Mouse (Mus musculus) small intestine, adult 2 months (tissue): ENCODE measurements around the gene Cir1. TPM values are rescaled to one million over a fixed set of nuclear protein-coding genes. Genes with fewer than 3 reads are reported as not detected.

Source experiments
- H3K27ac ChIP-seq: fragments of 200-500 bp; 2 replicates; pipeline ENCODE4 v1.5.1; 2012; ENCODE audit warnings: low read depth, low read length, control low read depth, inconsistent platforms; ENCODE audit not compliant: insufficient read depth
- H3K27me3 ChIP-seq: fragments of 200-500 bp; 2 replicates; pipeline ENCODE4 v1.6.1; 2012; ENCODE audit warnings: mild to moderate bottlenecking, moderate library complexity, low read length, inconsistent platforms; ENCODE audit not compliant: control insufficient read depth, insufficient read depth
- H3K36me3 ChIP-seq: fragments of 200-500 bp; 2 replicates; pipeline ENCODE4 v1.6.1; 2012; ENCODE audit warnings: mild to moderate bottlenecking, low read length, control low read depth, inconsistent platforms; ENCODE audit not compliant: control insufficient read depth, insufficient read depth
- H3K4me1 ChIP-seq: fragments of 200-500 bp; 2 replicates; pipeline ENCODE4 v1.6.1; 2012; ENCODE audit warnings: low read length, inconsistent platforms, mixed read lengths; ENCODE audit not compliant: control insufficient read depth, insufficient read depth, insufficient read length
- H3K4me3 ChIP-seq: fragments of 200-500 bp; 2 replicates; pipeline ENCODE4 v1.5.1; 2012; ENCODE audit warnings: low read depth, mild to moderate bottlenecking, control low read depth, inconsistent platforms, low read length, moderate library complexity
- CTCF ChIP-seq: fragments of 200-500 bp; IDR thresholded peaks from 2 replicates; pipeline ENCODE4 v1.5.1; 2012; ENCODE audit warnings: low read depth, mild to moderate bottlenecking, control low read depth, inconsistent platforms, low read length, moderate library complexity, mixed read lengths; ENCODE audit not compliant: insufficient replicate concordance, insufficient read length; ENCODE audit errors: extremely low read depth
- POLR2A ChIP-seq: fragments of 200-500 bp; IDR thresholded peaks from 2 replicates; pipeline ENCODE4 v1.6.1; 2012; ENCODE audit warnings: low read depth, mild to moderate bottlenecking, control low read depth, inconsistent platforms, low read length, moderate library complexity
- WGBS: fragments of 180-500 bp; shearing (Covaris S2); methylation state at CpG from one replicate; pipeline ENCODE4 v1.1.7; 2018; 5-methylcytosine and 5-hydroxymethylcytosine counted together
- polyA plus RNA-seq: library from polyadenylated mRNA; depleted of rRNA; stranded (reverse); fragments of >200 nt; gene quantifications from 2 replicates; pipeline ENCODE4 v1.2.3, GENCODE M21; 2012

Gene Cir1
- polyA plus RNA-seq, 1 experiment, result 0.70 TPM

- peaks cover 6% of the 10 kb centered on the region; the same call in 1 of the 2 replicates for H3K4me1 ChIP-seq
- H3K27ac ChIP-seq, result no peak overlapping the region
- peaks cover 48% of the 10 kb centered on the region for H3K27me3 ChIP-seq
- no peak overlapping the region; the same call in 1 of the 2 replicates for H3K4me3 ChIP-seq
- 0 out of 2 replicates have a peak, but pooled peaks cover 3% of the 10 kb centered on the region for H3K36me3 ChIP-seq
- TF ChIP-seq POLR2A, result no peak
- WGBS, result 46% methylated on average over 22 of the region's 22 CpGs
These were observed 31.3 kb downstream of the Cir1 start for GRCm38 (mm10) chr2:73281048-73281661.

GRCm38 (mm10) chr2:73280356-73281047 is 32.0 kb downstream of the Cir1 start:
- Histone ChIP-seq H3K27ac (no peak overlapping the region), H3K4me3 (no peak overlapping the region; the same call in 1 of the 2 replicates), H3K4me1 (peaks cover 6% of the 10 kb centered on the region; the same call in 1 of the 2 replicates), H3K36me3 (0 out of 2 replicates have a peak, but pooled peaks cover 2% of the 10 kb centered on the region), H3K27me3 (peaks cover 48% of the 10 kb centered on the region)
- 14% methylated on average over 33 of the region's 33 CpGs for WGBS
- TF ChIP-seq CTCF (no peak), POLR2A (no peak)

GRCm38 (mm10) chr2:73279271-73280038 is 33.0 kb downstream of the Cir1 start:
- Histone ChIP-seq H3K4me3 (no peak overlapping the region), H3K27ac (no peak overlapping the region), H3K27me3 (peaks cover 53% of the 10 kb centered on the region), H3K4me1 (peaks cover 9% of the 10 kb centered on the region; the same call in 1 of the 2 replicates), H3K36me3 (no peaks in the 10 kb centered on the region)
- WGBS, result 5% methylated on average over 29 of the region's 31 CpGs
- no peak for TF ChIP-seq POLR2A
- TF ChIP-seq CTCF, result no peak

GRCm38 (mm10) chr2:73278869-73279268 is 33.6 kb downstream of the Cir1 start:
- no peaks in the 10 kb centered on the region for H3K36me3 ChIP-seq
- H3K4me3 ChIP-seq, result no peak overlapping the region
- peaks cover 59% of the 10 kb centered on the region for H3K27me3 ChIP-seq
- TF ChIP-seq POLR2A (no peak), CTCF (no peak)
- peaks cover 11% of the 10 kb centered on the region; the same call in 1 of the 2 replicates for H3K4me1 ChIP-seq
- WGBS, result 4% methylated on average over 17 of the region's 17 CpGs
- no peak overlapping the region for H3K27ac ChIP-seq

- Histone ChIP-seq H3K27me3 (peaks cover 65% of the 10 kb centered on the region), H3K27ac (no peak overlapping the region), H3K4me1 (peaks cover 16% of the 10 kb centered on the region), H3K4me3 (no peak overlapping the region), H3K36me3 (no peaks in the 10 kb centered on the region)
- 4% methylated on average over 20 of the region's 20 CpGs for WGBS
- TF ChIP-seq POLR2A, result no peak
- peak; percentile 99 for TF ChIP-seq CTCF
These were observed 34.2 kb downstream of the Cir1 start for GRCm38 (mm10) chr2:73278131-73278854.

GRCm38 (mm10) chr2:73277709-73278075 is 34.8 kb downstream of the Cir1 start:
- Histone ChIP-seq H3K27ac (no peak overlapping the region), H3K4me1 (peaks cover 22% of the 10 kb centered on the region), H3K36me3 (no peaks in the 10 kb centered on the region), H3K4me3 (no peak overlapping the region), H3K27me3 (peaks cover 71% of the 10 kb centered on the region)
- no peak for TF ChIP-seq POLR2A
- TF ChIP-seq CTCF, result no peak
- 11% methylated on average over 18 of the region's 18 CpGs for WGBS
